Mouse (Mus musculus) forebrain, embryonic 12.5 days (tissue): ENCODE measurements around the gene Hist2h3c1. TPM values are rescaled to one million over a fixed set of nuclear protein-coding genes. Genes with fewer than 3 reads are reported as not detected.
"Not testable (repeated sequence)": the region's sequence is repeated elsewhere in the genome, so short reads cannot be mapped to it uniquely, and the experiment has no call there.

Source experiments
- ATAC-seq: fragments of 200-750 bp; cut with Nextera tagmentation; 2 replicates; pipeline ENCODE4 v1.8.0; 2017; ENCODE audit warnings: moderate TSS enrichment; ENCODE audit not compliant: low FRiP score
- H3K27ac ChIP-seq: fragments of 300-500 bp; sonication (generic); 2 replicates; pipeline ENCODE4 v1.5.1; 2016; ENCODE audit warnings: mild to moderate bottlenecking
- H3K27me3 ChIP-seq: fragments of 300-500 bp; sonication (generic); 2 replicates; pipeline ENCODE4 v1.6.1; 2016; ENCODE audit warnings: mild to moderate bottlenecking
- H3K36me3 ChIP-seq: fragments of 300-500 bp; sonication (generic); replicated peaks from 2 replicates; pipeline ENCODE4 v1.6.1; 2016; ENCODE audit warnings: mild to moderate bottlenecking
- H3K4me1 ChIP-seq: fragments of 300-500 bp; sonication (generic); 2 replicates; pipeline ENCODE4 v1.6.1; 2016
- H3K4me2 ChIP-seq: fragments of 300-500 bp; sonication (generic); 2 replicates; pipeline ENCODE4 v1.6.1; 2016; ENCODE audit warnings: mild to moderate bottlenecking, moderate library complexity
- H3K4me3 ChIP-seq: fragments of 300-500 bp; sonication (generic); replicated peaks from 2 replicates; pipeline ENCODE4 v1.5.1; 2016; ENCODE audit warnings: mild to moderate bottlenecking
- H3K9ac ChIP-seq: fragments of 300-500 bp; sonication (generic); 2 replicates; pipeline ENCODE4 v1.6.1; 2016; ENCODE audit warnings: mild to moderate bottlenecking
- H3K9me3 ChIP-seq: fragments of 300-500 bp; sonication (generic); 2 replicates; pipeline ENCODE4 v1.6.1; 2016
- WGBS: fragments of 180-500 bp; shearing (Covaris S2); methylation state at CpG from one replicate; pipeline ENCODE4 v1.1.7; 2016; 5-methylcytosine and 5-hydroxymethylcytosine counted together
- microRNA-seq: library from miRNA; unstranded; fragments of <30 nt; microRNA quantifications from one replicate; pipeline ENCODE4, GENCODE M21; 2017
- polyA plus RNA-seq: library from polyadenylated mRNA; unstranded; fragments of >200 nt; fragmentation: Nextera tagmentation; extraction: Ambion mirVana; gene quantifications from 2 replicates; pipeline ENCODE4 v1.2.1, GENCODE M21; 2016

Gene Hist2h3c1
- polyA plus RNA-seq, 1 experiment from 2014 or later, result not detected

GRCm38 (mm10) chr3:96284457-96284856, 38.0 kb downstream of the Hist2h3c1 start:
- no peak overlapping the region for H3K27ac ChIP-seq
- H3K4me3 ChIP-seq, result no peak overlapping the region
- WGBS, result 37% methylated on average over 4 of the region's 4 CpGs
- no peaks in the 10 kb centered on the region for H3K9me3 ChIP-seq
- no peak overlapping the region for H3K9ac ChIP-seq
- H3K4me2 ChIP-seq, result no peak overlapping the region
- no peaks in the 10 kb centered on the region for H3K36me3 ChIP-seq
- ATAC-seq, result no peak
- peaks cover 4% of the 10 kb centered on the region; the same call in 1 of the 2 replicates for H3K4me1 ChIP-seq
- H3K27me3 ChIP-seq, result peaks cover 41% of the 10 kb centered on the region

DNA sequence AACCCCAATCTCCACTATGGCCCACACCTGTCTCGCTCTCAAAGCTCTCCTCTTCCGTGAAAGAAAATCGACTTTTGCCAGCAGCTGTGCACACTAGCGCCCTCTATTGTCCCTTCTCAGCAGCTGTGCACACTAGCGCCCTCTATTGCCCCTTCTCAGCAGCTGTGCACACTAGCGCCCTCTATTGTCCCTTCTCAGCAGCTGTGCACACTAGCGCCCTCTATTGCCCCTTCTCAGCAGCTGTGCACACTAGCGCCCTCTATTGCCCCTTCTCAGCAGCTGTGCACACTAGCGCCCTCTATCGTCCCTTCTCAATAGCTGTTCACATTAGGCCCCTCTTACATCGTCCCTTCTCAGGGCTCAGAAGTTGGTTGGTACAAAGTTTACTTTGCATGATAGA, 40.8 kb downstream of the Hist2h3c1 start:
- H3K9ac ChIP-seq, H3K4me1 ChIP-seq, H3K4me2 ChIP-seq, H3K27ac ChIP-seq, H3K4me3 ChIP-seq, H3K36me3 ChIP-seq, H3K9me3 ChIP-seq, ATAC-seq: not testable (repeated sequence)
- H3K27me3 ChIP-seq, result peaks cover 26% of the 10 kb centered on the region
- 89% methylated on average over 11 of the region's 11 CpGs for WGBS

- Histone ChIP-seq H3K4me1 (no peaks in the 10 kb centered on the region), H3K9ac (no peak overlapping the region), H3K4me2 (no peak overlapping the region), H3K27me3 (peaks cover 8% of the 10 kb centered on the region; the same call in 1 of the 2 replicates), H3K4me3 (no peak overlapping the region), H3K27ac (no peak overlapping the region), H3K36me3 (no peaks in the 10 kb centered on the region), H3K9me3 (no peaks in the 10 kb centered on the region)
- WGBS, result 77% methylated on average over 3 of the region's 3 CpGs
- ATAC-seq, result no peak
Observed at GRCm38 (mm10) chr3:96289201-96289600, 42.7 kb downstream of the Hist2h3c1 start.

GRCm38 (mm10) chr3:96290727-96291126, 44.2 kb downstream of the Hist2h3c1 start:
- H3K9ac ChIP-seq, H3K36me3 ChIP-seq, H3K4me2 ChIP-seq, ATAC-seq, H3K27ac ChIP-seq, H3K27me3 ChIP-seq, H3K4me3 ChIP-seq, H3K9me3 ChIP-seq, H3K4me1 ChIP-seq: not testable (repeated sequence)
- WGBS, result 95% methylated on average over 3 of the region's 3 CpGs

DNA sequence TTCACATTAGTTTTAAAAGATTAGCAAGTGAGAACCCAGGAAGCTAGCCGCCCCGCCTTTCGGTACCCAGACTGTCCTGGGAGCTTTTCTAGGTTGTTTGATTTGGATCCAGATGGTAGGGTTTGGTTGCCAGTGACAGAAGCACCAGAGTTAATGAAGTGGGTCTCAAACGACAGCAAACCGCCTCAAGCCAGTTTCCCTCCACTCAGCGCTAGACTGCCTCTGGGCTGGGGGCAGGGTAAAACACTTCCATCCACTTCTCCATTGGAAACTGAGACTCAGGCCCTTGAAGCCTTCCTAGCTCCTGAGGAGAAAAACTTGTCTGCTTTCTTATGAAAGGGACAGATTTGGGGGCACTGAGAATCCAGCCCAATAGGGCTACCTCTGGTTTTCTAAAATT, 46.2 kb downstream of the Hist2h3c1 start:
- WGBS, result 64% methylated on average over 6 of the region's 6 CpGs
- Histone ChIP-seq H3K36me3 (no peaks in the 10 kb centered on the region), H3K4me3 (no peak overlapping the region), H3K9me3 (no peaks in the 10 kb centered on the region), H3K4me2 (no peak overlapping the region), H3K4me1 (no peaks in the 10 kb centered on the region), H3K9ac (no peak overlapping the region), H3K27ac (no peak overlapping the region), H3K27me3 (0 out of 2 replicates have a peak, but pooled peaks cover 2% of the 10 kb centered on the region)
- no peak for ATAC-seq

DNA sequence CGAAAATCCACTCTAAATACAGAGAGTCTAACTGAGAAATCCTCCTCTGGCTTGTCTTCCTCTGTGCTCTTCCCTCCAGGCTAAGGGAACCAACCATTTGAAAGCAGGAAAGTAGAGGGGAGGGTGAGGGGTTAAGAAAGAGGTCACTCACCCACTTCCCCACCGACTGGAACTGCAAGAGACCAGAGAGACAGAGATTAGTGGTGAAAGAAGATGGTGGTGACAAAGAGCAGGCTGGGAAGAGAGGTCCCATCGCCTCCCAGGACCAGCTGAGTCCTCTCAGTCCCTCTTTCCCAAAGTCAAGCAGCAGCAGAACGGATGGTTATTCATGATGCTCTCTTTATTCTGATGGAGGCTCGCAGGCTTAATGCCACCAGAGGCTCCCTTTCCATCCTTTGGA, 46.9 kb downstream of the Hist2h3c1 start:
- Histone ChIP-seq H3K27me3 (no peaks in the 10 kb centered on the region), H3K9ac (no peak overlapping the region), H3K4me2 (no peak overlapping the region), H3K27ac (no peak overlapping the region), H3K36me3 (no peaks in the 10 kb centered on the region), H3K9me3 (no peaks in the 10 kb centered on the region), H3K4me1 (no peaks in the 10 kb centered on the region), H3K4me3 (no peak overlapping the region)
- WGBS, result 58% methylated on average over 5 of the region's 5 CpGs
- ATAC-seq, result no peak

DNA sequence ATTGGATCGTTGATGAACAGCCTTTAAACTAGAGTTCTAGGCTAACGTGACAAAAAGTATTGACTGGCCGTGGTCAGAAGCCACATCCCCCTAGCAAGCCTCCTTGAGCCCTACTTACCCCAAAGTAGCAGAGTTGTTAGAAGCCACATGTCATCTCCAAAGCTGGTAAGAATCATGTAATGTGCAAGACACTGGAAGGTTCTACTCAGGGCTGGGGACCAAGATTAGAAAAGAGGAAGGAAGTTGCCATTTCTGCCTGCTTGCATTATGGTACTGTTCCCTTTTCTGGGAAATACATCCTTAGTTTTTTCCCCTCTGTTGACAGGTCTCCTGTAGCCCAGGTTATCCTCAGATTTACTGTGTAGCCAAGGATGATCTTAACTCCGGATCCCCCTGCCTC, 47.3 kb downstream of the Hist2h3c1 start, which contains the start of gene Fcgr1:
Gene Fcgr1 (minus strand): TSS at position 183 of the 400 bp plus-strand sequence.
- H3K9ac ChIP-seq, result no peak within 1 kb of the TSS
- H3K4me3 ChIP-seq, result no peak within 1 kb of the TSS
- no peaks in the 10 kb centered on the region for H3K27me3 ChIP-seq
- no peaks in the 10 kb centered on the region for H3K36me3 ChIP-seq
- WGBS, result 78% methylated on average over 4 of the region's 4 CpGs
- no peak within 1 kb of the TSS for H3K4me2 ChIP-seq
- no peak within 1 kb of the TSS for H3K27ac ChIP-seq
- ATAC-seq, result no peak
- H3K9me3 ChIP-seq, result no peaks in the 10 kb centered on the region
- H3K4me1 ChIP-seq, result no peaks in the 10 kb centered on the region

Small RNA genes within 50 kb of the gene (microRNA-seq; reads per million reads assigned to microRNA genes)
- gene Gm44492 (not detected), gene Gm47311 (not detected), gene Gm47313 (not detected)

Other genes with a start within 250 kb of the Hist2h3c1 start
- 39.2 and 47.0 TPM in 2 replicates for gene Vps45, start 188.2 kb upstream of the Hist2h3c1 start, polyA plus RNA-seq
- 14.0 and 15.5 TPM in 2 replicates for gene Otud7b, start 142.2 kb upstream of the Hist2h3c1 start, polyA plus RNA-seq
- 13.4 and 17.8 TPM in 2 replicates for gene Mtmr11, start 84.7 kb upstream of the Hist2h3c1 start, polyA plus RNA-seq
- 185 and 201 TPM in 2 replicates for gene Sf3b4, start 74.4 kb upstream of the Hist2h3c1 start, polyA plus RNA-seq
- 22.9 and 24.3 TPM in 2 replicates for gene Sv2a, start 65.5 kb upstream of the Hist2h3c1 start, polyA plus RNA-seq
- 72.2 and 77.9 TPM in 2 replicates for gene Bola1, start 27.0 kb upstream of the Hist2h3c1 start, polyA plus RNA-seq
- gene Hist2h2ab, start 26.8 kb upstream of the Hist2h3c1 start, polyA plus RNA-seq, result 1.1 and 1.7 TPM in 2 replicates
- 13.8 and 14.0 TPM in 2 replicates for gene Hist2h2ac, start 25.8 kb upstream of the Hist2h3c1 start, polyA plus RNA-seq
- 14.9 and 15.4 TPM in 2 replicates for gene Hist2h2be, start 25.6 kb upstream of the Hist2h3c1 start, polyA plus RNA-seq
- 11.6 and 17.3 TPM in 2 replicates for gene Hist2h3c2, start 7.6 kb upstream of the Hist2h3c1 start, polyA plus RNA-seq
- gene Hist2h2aa2, start 6.4 kb upstream of the Hist2h3c1 start, polyA plus RNA-seq, result 79.4 and 86.1 TPM in 2 replicates
- gene Hist2h2aa1, start 1.2 kb upstream of the Hist2h3c1 start, polyA plus RNA-seq, result 18.5 and 21.0 TPM in 2 replicates
- 16.1 and 19.5 TPM in 2 replicates for gene Hist2h4, start 16.6 kb downstream of the Hist2h3c1 start, polyA plus RNA-seq
- 94.8 and 111 TPM in 2 replicates for gene Hist2h3b, start 22.0 kb downstream of the Hist2h3c1 start, polyA plus RNA-seq
- gene Hist2h2bb, start 23.1 kb downstream of the Hist2h3c1 start, polyA plus RNA-seq, result 22.9 and 28.6 TPM in 2 replicates
- gene Fcgr1, start 47.3 kb downstream of the Hist2h3c1 start, polyA plus RNA-seq, result 0.54 and 0.56 TPM in 2 replicates
- not detected in 2 replicates for gene BC107364, start 205.6 kb downstream of the Hist2h3c1 start, polyA plus RNA-seq